Mouse (Mus musculus): ENCODE data around the gene B4galt5.

DNA sequence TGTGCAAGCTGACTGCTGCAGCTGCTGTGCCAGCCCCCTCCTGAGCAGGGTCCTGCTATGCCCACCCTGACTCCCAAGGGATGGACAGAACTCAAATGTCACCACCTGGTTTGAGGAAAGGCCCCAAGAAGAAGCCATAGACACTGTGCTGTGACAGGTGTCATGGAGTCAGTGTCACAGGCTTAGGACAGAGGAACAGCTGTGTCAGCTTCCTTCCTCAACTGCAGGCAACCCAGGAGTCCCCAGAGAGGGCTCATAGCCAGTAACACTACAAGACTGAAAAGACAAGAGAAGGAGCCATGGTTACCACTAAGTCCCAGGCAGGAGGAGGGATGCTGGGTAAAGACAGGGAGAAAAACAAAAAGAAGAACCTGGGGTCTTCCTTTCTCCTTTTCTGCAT, 7.9 kb upstream of the B4galt5 start:
- TF ChIP-seq JUND (conservative IDR thresholded peaks at IDR 0.05; ENCODE audit: low read depth, low read length) (no peak), MXI1 (IDR thresholded peaks at IDR 0.05; ENCODE audit: low read depth, low read length) (no peak), MAFK (IDR thresholded peaks at IDR 0.05; ENCODE audit: insufficient replicate concordance, low read length) (no peak), MAZ (IDR thresholded peaks at IDR 0.05; ENCODE audit: low read depth, low read length) (no peak), ZNF384 (IDR thresholded peaks at IDR 0.05; ENCODE audit: low read depth, low read length) (no peak), POLR2A (IDR thresholded peaks at IDR 0.05; ENCODE audit: low read depth, low read length) (no peak), CTCF (conservative IDR thresholded peaks at IDR 0.05 in 1 of 2, IDR thresholded peaks at IDR 0.05 in 1 of 2; ENCODE audit: low read depth in 2 of 2, low read length in 2 of 2) (no peak), MEF2A (IDR thresholded peaks at IDR 0.05; ENCODE audit: borderline replicate concordance, low read depth, low read length) (no peak), MYC (IDR thresholded peaks at IDR 0.05; ENCODE audit: low read depth, low read length) (no peak), HCFC1 (IDR thresholded peaks at IDR 0.05; ENCODE audit: low read depth, low read length) (no peak), USF2 (conservative IDR thresholded peaks at IDR 0.05; ENCODE audit: low read depth, low read length) (no peak), SIN3A (IDR thresholded peaks at IDR 0.05; ENCODE audit: low read length) (no peak)
